Mouse (Mus musculus) liver, postnatal 0 days (tissue): ENCODE results near the gene Sertad2. TPM values are rescaled to one million over a fixed set of nuclear protein-coding genes. Genes with fewer than 3 reads are reported as not detected.

Experiments used
- ATAC-seq: fragments of 200-750 bp; cut with Nextera tagmentation; 2 replicates; pipeline ENCODE4 v1.8.0; 2017; ENCODE audit warnings: mild to moderate bottlenecking, moderate library complexity
- DNase-seq: peaks from one replicate; pipeline ENCODE4 v3.0.0-alpha.2; 2016
- H3K27ac ChIP-seq: fragments of 300-500 bp; sonication (generic); 2 replicates; pipeline ENCODE4 v1.5.1; 2014; ENCODE audit warnings: antibody characterized with exemption, moderate library complexity, mild to moderate bottlenecking, low read depth
- H3K27me3 ChIP-seq: fragments of 300-500 bp; sonication (generic); 2 replicates; pipeline ENCODE4 v1.6.1; 2014; ENCODE audit warnings: low read length, control low read depth, mixed read lengths; ENCODE audit not compliant: insufficient read depth
- H3K36me3 ChIP-seq: fragments of 300-500 bp; sonication (generic); replicated peaks from 2 replicates; pipeline ENCODE4 v1.6.1; 2014; ENCODE audit warnings: mild to moderate bottlenecking, control low read depth, low read length, moderate library complexity, mixed read lengths; ENCODE audit not compliant: insufficient read depth
- H3K4me1 ChIP-seq: fragments of 300-500 bp; sonication (generic); 2 replicates; pipeline ENCODE4 v1.6.1; 2014; ENCODE audit warnings: antibody characterized with exemption, mild to moderate bottlenecking, control low read depth; ENCODE audit not compliant: insufficient read depth
- H3K4me2 ChIP-seq: fragments of 300-500 bp; sonication (generic); 2 replicates; pipeline ENCODE4 v1.6.1; 2014; ENCODE audit warnings: low read depth, mild to moderate bottlenecking, low read length, moderate library complexity, mixed read lengths
- H3K4me3 ChIP-seq: fragments of 300-500 bp; sonication (generic); 2 replicates; pipeline ENCODE4 v1.5.1; 2014; ENCODE audit warnings: low read depth, low read length
- H3K9ac ChIP-seq: fragments of 300-500 bp; sonication (generic); replicated peaks from 2 replicates; pipeline ENCODE4 v1.6.1; 2014; ENCODE audit warnings: mild to moderate bottlenecking, moderate library complexity
- H3K9me3 ChIP-seq: fragments of 300-500 bp; sonication (generic); 2 replicates; pipeline ENCODE4 v1.6.1; 2016; ENCODE audit warnings: mild to moderate bottlenecking, control low read depth, low read length, mixed read lengths
- CTCF ChIP-seq: sonication (generic); IDR thresholded peaks from 2 replicates; pipeline ENCODE4 v1.5.1; 2016; ENCODE audit warnings: antibody characterized with exemption, low read depth
- EP300 ChIP-seq: IDR thresholded peaks from 2 replicates; pipeline ENCODE4 v1.6.1; 2016; ENCODE audit warnings: antibody characterized with exemption, low read depth, mild to moderate bottlenecking
- WGBS: fragments of 180-500 bp; shearing (Covaris S2); extraction: QIAGEN DNeasy Blood & Tissue Kit; methylation state at CpG from one replicate; pipeline ENCODE4 v1.1.7; 2014; ENCODE audit not compliant: insufficient replicate concordance; 5-methylcytosine and 5-hydroxymethylcytosine counted together
- polyA plus RNA-seq: library from polyadenylated mRNA; unstranded; fragments of >200 nt; fragmentation: Nextera tagmentation; extraction: Ambion mirVana; gene quantifications from 2 replicates; pipeline ENCODE4 v1.2.1, GENCODE M21; 2015

Gene Sertad2
- polyA plus RNA-seq, 1 experiment from 2014 or later = 24.0 TPM

GRCm38 (mm10) chr11:20637060-20637459 is 94.0 kb downstream of the Sertad2 start:
- peak overlapping the region; percentile 69; the same call in 1 of the 2 replicates for H3K4me2 ChIP-seq
- no peaks in the 10 kb centered on the region for H3K36me3 ChIP-seq
- ATAC-seq = no peak
- DNase-seq = no peak
- no peak overlapping the region for H3K4me3 ChIP-seq
- TF ChIP-seq EP300 = no peak
- no peak for TF ChIP-seq CTCF
- no peak overlapping the region for H3K9ac ChIP-seq
- H3K9me3 ChIP-seq = no peaks in the 10 kb centered on the region
- no peaks in the 10 kb centered on the region for H3K27me3 ChIP-seq
- H3K4me1 ChIP-seq = peaks cover 44% of the 10 kb centered on the region
- peak overlapping the region; percentile 86; the same call in 1 of the 2 replicates for H3K27ac ChIP-seq

- 18% methylated on average over 3 of the region's 3 CpGs for WGBS
- no peak overlapping the region for H3K4me3 ChIP-seq
- no peaks in the 10 kb centered on the region for H3K9me3 ChIP-seq
- ATAC-seq = peak; percentile 22; the same call in 1 of the 2 replicates
- no peaks in the 10 kb centered on the region for H3K36me3 ChIP-seq
- no peak overlapping the region for H3K9ac ChIP-seq
- peaks cover 39% of the 10 kb centered on the region for H3K4me1 ChIP-seq
- H3K4me2 ChIP-seq = no peak overlapping the region
- peak; percentile 91 for DNase-seq
- no peaks in the 10 kb centered on the region for H3K27me3 ChIP-seq
- TF ChIP-seq CTCF = peak; percentile 98
- no peak for TF ChIP-seq EP300
- H3K27ac ChIP-seq = no peak overlapping the region
Measured at GRCm38 (mm10) chr11:20638841-20639240, 95.8 kb downstream of the Sertad2 start.

GRCm38 (mm10) chr11:20639918-20640447 is 96.9 kb downstream of the Sertad2 start:
- Histone ChIP-seq H3K9me3 (no peaks in the 10 kb centered on the region), H3K4me2 (no peak overlapping the region), H3K9ac (no peak overlapping the region), H3K27me3 (no peaks in the 10 kb centered on the region), H3K36me3 (no peaks in the 10 kb centered on the region), H3K27ac (0 out of 2 replicates have a peak overlapping the region, but pooled peaks have one; percentile 31), H3K4me3 (no peak overlapping the region), H3K4me1 (peaks cover 30% of the 10 kb centered on the region)
- DNase-seq (no peak), ATAC-seq (no peak)
- no peak for TF ChIP-seq EP300
- no peak for TF ChIP-seq CTCF
- WGBS = 40% methylated on average over 11 of the region's 11 CpGs

GRCm38 (mm10) chr11:20642321-20642720 is 99.3 kb downstream of the Sertad2 start:
- ATAC-seq (no peak), DNase-seq (no peak)
- no peak for TF ChIP-seq CTCF
- no peak for TF ChIP-seq EP300
- Histone ChIP-seq H3K4me1 (peaks cover 20% of the 10 kb centered on the region), H3K9ac (no peak overlapping the region), H3K27me3 (no peaks in the 10 kb centered on the region), H3K4me3 (no peak overlapping the region), H3K4me2 (no peak overlapping the region), H3K36me3 (no peaks in the 10 kb centered on the region), H3K9me3 (no peaks in the 10 kb centered on the region), H3K27ac (no peak overlapping the region)
- 86% methylated on average over 5 of the region's 5 CpGs for WGBS

- ATAC-seq (no peak), DNase-seq (no peak)
- 64% methylated on average over 5 of the region's 5 CpGs for WGBS
- peaks cover 21% of the 10 kb centered on the region for H3K4me1 ChIP-seq
- peaks cover 2% of the 10 kb centered on the region; the same call in 1 of the 2 replicates for H3K36me3 ChIP-seq
- H3K4me3 ChIP-seq = no peak overlapping the region
- TF ChIP-seq EP300 (no peak), CTCF (no peak)
- no peak overlapping the region for H3K9ac ChIP-seq
- H3K27ac ChIP-seq = no peak overlapping the region
- H3K4me2 ChIP-seq = no peak overlapping the region
- no peaks in the 10 kb centered on the region for H3K9me3 ChIP-seq
- H3K27me3 ChIP-seq = no peaks in the 10 kb centered on the region
Measured at GRCm38 (mm10) chr11:20643161-20643560, 100.1 kb downstream of the Sertad2 start.

GRCm38 (mm10) chr11:20644166-20644565 is 101.1 kb downstream of the Sertad2 start:
- WGBS = 58% methylated on average over 1 of the region's 1 CpGs
- H3K4me3 ChIP-seq = no peak overlapping the region
- TF ChIP-seq EP300 = no peak
- no peak for TF ChIP-seq CTCF
- no peak overlapping the region for H3K27ac ChIP-seq
- H3K36me3 ChIP-seq = peaks cover 12% of the 10 kb centered on the region
- H3K4me1 ChIP-seq = peaks cover 20% of the 10 kb centered on the region
- ATAC-seq = no peak
- no peak overlapping the region for H3K4me2 ChIP-seq
- H3K27me3 ChIP-seq = no peaks in the 10 kb centered on the region
- no peak overlapping the region for H3K9ac ChIP-seq
- DNase-seq = no peak
- H3K9me3 ChIP-seq = no peaks in the 10 kb centered on the region

- TF ChIP-seq EP300 = no peak
- WGBS = 85% methylated on average over 6 of the region's 6 CpGs
- no peak overlapping the region for H3K4me3 ChIP-seq
- ATAC-seq (no peak), DNase-seq (no peak)
- no peaks in the 10 kb centered on the region for H3K9me3 ChIP-seq
- no peak overlapping the region for H3K9ac ChIP-seq
- H3K4me1 ChIP-seq = peaks cover 19% of the 10 kb centered on the region
- no peaks in the 10 kb centered on the region for H3K27me3 ChIP-seq
- peaks cover 16% of the 10 kb centered on the region for H3K36me3 ChIP-seq
- H3K27ac ChIP-seq = no peak overlapping the region
- H3K4me2 ChIP-seq = no peak overlapping the region
Measured at GRCm38 (mm10) chr11:20644872-20645271, 101.8 kb downstream of the Sertad2 start.
